Mouse (Mus musculus): Measurements from ENCODE around the gene Nat14.
A peak's percentile ranks its signal among the peaks of the same experiment; 100 is the strongest.

The Nat14 gene

DNA sequence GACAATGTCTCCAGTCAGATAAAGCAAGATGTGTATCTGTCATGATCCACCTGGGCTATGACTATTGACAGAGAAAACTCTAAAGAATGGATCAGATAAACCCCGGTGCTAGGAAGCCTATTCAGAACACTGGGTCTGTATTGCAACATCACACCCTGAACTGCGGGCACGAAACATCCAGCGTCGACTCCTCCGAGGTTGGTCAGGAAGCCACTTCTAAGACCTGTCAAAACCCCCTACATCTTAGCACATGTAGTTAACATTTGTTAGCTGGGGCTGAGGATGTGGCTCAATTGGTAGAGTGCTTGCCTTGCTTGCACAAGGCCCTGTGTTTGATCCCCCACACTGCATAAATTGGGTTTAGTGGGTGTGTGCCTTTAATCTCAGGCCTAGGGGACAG, 26.6 kb downstream of the Nat14 start:
- DNase-seq (ENCODE audit: low spot score in 2 of 2), result no peak

DNA sequence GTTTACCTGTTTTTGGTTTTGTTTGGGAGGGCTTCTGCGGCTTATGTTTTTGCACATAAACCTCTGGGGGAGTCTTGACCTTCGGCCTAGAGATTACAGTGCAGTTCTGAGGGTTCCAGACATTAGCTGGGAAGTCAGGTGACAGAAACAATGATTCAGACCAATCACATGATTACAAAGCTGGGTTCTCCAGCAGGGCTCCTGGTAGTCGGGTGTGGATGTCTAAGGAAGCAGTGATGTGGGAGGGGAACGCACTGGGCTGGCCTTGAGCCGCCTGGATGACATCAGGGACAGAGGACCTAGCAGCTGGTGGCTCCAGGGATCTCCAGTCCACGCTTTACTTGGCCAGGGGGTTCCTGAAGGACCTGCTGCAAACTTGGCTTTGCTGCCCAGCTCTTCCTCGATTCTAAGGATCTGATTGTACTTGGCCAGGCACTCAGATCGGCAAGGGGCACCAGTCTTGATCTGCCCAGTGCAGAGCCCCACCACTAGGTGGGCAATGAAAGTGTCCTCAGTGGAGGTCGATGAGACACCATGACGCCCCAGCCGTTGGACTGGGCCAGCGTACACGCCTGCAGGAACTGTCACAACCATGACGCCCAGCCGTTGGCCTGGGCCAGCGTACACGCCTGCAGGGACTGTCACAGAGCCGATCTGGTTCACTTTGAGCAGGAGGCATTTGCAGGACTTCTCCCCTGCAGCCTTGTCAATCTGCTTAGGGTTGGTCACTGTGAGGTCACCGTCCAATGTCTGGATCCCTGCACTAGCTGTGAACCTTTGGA, 28.9 kb downstream of the Nat14 start:
- DNase-seq (ENCODE audit: low spot score in 2 of 2), result peak; percentile 61 to 69

DNA sequence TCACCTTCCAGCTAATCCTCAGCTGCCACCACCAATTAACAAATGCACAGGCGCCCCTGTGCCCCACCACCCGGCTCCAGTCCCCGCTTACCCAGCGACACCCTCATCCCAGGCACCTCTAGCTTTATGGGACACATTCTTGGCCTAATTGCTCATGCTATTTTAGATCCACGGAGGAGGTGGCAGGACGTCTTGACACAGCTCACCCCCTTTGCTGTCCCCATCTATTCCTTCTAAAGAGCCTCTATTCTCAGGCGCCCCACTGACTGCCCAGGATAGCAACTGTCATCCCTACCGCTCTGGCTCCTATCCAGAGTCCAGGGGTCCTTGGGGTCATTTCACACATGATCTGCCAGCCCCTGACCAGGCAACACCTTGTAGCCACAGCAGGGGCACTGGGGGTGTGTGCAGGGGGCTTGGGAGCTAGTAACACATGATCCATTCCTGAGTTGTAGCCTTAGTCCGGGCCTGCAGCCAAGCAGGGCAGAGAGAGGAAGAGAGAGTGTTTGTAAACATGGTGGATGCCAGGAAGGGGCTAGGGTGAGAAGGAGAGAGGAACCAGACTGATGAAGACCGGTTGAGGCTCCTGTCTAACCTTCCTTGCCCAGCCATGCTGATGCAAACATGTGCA, 32.1 kb downstream of the Nat14 start:
- peak in 1 of 2 experiments; percentile 33 for DNase-seq (ENCODE audit: low spot score in 2 of 2)

DNA sequence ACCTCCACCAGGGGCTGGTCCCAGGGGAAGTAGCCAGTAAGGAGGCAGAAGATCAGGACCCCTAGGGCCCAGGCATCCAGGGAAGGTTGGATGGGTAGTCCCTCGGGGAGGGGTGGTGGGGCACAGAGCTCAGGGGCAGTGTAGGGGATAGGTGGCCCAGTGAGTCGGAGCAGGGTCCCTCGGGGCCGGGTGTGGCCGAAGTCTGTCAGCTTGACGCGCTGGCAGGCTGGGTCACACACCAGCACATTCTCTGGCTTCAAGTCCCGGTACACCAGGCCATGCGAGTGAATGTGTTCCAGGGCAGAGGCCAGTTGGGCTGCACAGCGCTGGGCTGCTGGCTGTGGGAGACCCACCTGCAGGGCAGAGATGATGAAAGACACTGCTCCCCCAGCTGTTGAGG, 35.5 kb downstream of the Nat14 start:
- DNase-seq (ENCODE audit: low spot score in 2 of 2), result no peak

DNA sequence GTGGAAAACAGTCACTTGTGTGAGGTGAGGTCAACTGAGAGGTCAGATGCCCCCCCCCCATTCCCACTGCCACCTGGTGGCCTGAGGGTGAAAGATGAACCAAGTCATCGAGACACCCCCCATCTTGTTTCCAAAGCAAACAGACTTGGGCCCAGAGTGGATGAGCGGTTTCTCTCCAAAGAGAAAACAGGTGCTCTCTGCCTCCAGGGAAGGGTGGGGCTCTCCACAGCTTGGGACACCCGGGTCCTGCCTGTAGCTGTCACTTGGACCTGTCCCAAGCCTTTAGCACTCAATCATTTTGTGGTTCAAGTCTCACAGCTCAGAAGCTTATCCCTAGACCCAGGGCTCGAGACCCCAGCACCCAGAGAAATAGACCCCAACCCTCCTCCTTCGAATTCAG, 41.7 kb downstream of the Nat14 start:
- no peak for DNase-seq (ENCODE audit: low spot score in 2 of 2)

DNA sequence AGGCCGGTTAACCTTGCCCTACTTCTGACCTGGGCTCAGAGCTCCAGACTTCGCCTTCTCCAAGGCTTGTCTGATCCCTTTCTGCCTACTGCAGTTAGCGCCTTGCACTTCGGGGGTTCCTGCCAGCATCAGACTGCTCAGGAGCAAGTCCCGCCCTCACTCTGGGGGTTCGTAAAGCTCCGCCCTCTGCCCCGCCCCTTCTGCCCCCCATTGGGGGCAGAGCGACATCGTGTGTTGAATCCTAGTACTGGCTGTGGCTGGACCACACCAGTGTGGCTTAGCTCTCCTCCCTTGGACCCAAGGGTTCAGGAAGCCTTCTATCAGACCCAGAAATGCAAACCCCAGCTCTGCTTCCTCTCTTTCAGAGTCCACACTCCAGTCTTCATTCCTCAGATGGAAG, 42.4 kb downstream of the Nat14 start, which contains the start of gene Sbk2:
TSS of gene Sbk2 (minus strand) at position 135 of the 400 bp plus-strand sequence.
- peak; percentile 70 to 81 for DNase-seq (ENCODE audit: low spot score in 2 of 2)

DNA sequence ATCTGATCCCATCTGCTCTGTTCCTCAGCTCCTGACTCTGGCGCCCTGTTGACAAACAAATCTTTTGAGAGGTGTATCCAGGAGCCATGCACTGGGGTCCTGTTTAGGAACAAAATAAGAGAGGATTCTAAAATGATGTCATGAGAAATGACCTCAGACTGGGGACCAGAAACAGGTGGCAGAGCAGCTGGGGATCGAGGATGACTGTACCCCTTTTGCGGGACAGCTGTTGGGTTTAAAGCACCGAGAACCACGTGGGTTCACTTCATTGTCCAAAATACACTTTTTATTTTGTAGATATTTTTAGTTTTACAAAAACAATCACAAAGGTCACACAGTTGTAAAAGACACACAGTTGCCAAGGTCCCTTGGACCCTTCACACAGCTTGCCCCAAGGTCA, 43.2 kb downstream of the Nat14 start:
- no peak for DNase-seq (ENCODE audit: low spot score in 2 of 2)

DNA sequence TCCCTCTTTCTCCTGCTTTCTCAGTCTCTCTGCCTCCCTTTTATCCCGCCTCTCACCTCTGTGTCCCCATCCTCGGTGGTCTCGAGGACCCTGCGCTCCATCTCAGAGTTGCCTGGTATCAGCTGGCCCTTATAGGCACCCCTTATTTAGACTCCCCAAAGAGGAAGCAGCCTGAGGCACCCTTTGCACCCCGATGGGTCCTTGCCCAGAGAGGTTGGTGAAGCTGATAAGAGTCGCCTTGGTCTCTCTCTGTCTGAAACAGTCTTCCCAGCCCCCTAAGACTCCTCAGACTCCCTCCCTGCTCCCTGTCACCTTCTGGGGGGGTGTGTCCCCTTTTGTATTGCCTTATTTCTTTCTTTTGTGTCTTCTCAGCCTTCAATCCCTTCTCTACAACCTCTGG, 49.2 kb downstream of the Nat14 start, which contains the start of gene Sbk3:
TSS of gene Sbk3 (minus strand) at position 101 of the 400 bp plus-strand sequence.
- DNase-seq (ENCODE audit: low spot score in 2 of 2), result no peak

DNA sequence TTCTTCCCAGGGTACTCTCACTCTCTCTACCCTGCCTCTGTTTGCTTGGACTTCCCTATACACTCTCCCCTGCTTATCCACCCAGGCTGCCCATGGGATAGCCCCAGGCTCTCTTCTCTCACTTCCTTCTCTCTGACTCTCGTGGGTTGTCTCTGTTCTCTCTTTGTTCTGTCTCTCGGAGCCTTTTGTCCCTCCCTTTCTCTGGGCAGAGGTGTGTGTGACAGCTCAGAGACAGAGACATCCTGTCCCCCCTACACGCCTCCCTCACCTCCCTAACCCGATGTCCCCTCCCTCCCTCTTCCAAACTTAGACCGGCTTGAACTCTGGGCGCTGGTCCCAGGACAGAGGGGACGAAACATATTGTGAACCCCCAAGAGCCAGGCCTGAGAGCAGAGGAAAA, 49.9 kb downstream of the Nat14 start:
- DNase-seq (ENCODE audit: low spot score in 2 of 2), result peak; percentile 56 to 58

DNA sequence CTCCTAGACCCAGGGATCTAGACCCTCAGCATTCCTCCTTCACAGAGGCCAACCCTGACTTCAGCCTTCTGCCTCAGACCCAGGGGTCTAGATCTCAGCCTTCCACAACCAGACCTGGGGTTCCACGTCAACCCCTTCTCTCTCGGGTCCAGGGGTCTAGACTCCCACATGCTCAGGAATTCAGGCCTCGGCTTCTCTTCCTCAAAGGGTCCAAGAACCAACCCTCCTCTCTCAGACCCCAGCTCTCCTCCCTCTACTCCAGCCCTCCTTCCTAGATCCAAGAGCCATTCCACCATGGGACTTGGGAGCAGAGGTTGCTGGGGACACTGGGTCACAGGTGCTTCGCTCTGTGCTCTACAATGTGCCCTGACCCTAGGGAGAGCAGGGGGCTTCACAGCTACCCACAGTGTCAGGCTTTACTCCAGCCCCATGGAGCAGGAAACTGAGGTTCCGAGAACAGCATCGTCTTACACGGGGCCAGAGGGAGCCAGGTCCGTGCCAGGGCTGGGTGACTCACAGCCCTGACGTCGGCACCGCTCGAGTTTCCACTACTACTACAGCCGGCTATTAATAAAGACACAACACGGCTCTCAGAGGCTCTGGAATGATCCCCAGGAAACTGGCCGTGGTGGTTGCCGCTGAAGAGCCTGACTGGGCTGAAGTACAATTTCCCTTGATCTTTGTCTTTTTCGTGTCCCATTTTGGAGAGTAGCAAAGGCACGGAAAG, 50.7 kb downstream of the Nat14 start:
- DNase-seq (ENCODE audit: low spot score in 2 of 2), result peak; percentile 81 to 84

Measured in heart, adult 9 months (tissue).